Mouse (Mus musculus) embryonic fibroblast, embryonic 13.5 days (primary cell): Measurements from ENCODE around the gene Stc2.

ENCODE experiments used
- CTCF ChIP-seq: IDR thresholded peaks from 2 replicates; pipeline ENCODE4 v1.5.1; 2011; ENCODE audit warnings: mild to moderate bottlenecking, control low read depth, low read length, moderate library complexity, borderline replicate concordance; ENCODE audit not compliant: insufficient read depth
- POLR2A ChIP-seq: IDR thresholded peaks from 2 replicates; pipeline ENCODE4 v1.6.1; 2011; ENCODE audit warnings: low read depth, mild to moderate bottlenecking, control low read depth, low read length, moderate library complexity

DNA sequence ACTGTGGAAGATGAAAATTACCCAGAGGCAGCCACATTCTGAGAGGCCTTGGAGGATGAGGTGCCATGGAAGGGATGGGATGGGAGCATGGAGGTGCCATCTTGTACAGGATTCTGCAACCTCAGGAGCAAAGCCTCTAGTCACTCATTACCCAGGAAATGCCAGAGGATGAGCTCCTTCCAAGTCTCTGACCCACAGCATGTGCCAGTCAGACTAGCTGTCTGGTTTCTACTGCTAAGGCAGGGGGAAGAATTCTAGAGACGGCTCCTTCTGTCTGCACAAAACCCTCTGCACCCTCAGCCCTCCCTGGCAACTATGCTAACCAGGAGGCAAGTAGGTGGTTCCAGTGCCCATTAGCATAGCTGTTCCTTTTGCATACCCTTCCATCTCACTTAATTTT lies 15.4 kb downstream of the Stc2 start:
- no peak for TF ChIP-seq CTCF
- no peak for TF ChIP-seq POLR2A
